Mouse (Mus musculus) small intestine, adult 2 months (tissue): ENCODE data around the gene Miga2.

Experiments
- CTCF ChIP-seq: fragments of 200-500 bp; IDR thresholded peaks from 2 replicates; pipeline ENCODE4 v1.5.1; 2012; ENCODE audit warnings: low read depth, mild to moderate bottlenecking, control low read depth, inconsistent platforms, low read length, moderate library complexity, mixed read lengths; ENCODE audit not compliant: insufficient replicate concordance, insufficient read length; ENCODE audit errors: extremely low read depth
- POLR2A ChIP-seq: fragments of 200-500 bp; IDR thresholded peaks from 2 replicates; pipeline ENCODE4 v1.6.1; 2012; ENCODE audit warnings: low read depth, mild to moderate bottlenecking, control low read depth, inconsistent platforms, low read length, moderate library complexity

DNA sequence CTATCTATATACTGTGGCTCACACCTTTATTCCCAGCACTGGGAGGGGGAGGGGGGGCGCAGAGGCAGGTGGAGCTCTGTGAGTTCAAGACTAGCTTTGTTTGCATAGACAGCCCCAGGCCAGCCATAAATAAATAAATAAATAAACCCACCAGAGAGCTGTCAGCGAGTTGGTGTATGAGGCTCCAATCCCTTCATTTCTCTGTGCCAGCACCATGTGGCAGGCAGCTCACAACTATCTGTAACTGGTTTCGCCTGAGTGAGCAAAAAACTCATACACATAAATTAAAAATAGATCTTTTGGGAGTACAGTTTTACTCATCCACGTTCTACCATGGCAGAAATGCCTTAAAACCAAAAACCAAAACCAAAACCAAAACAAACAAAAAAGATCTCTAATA lies 57.4 kb downstream of the Miga2 start:
- no peak for TF ChIP-seq CTCF
- no peak for TF ChIP-seq POLR2A
